ENCODE assay signal across 8 mouse cellular contexts in the genomic region with DNA sequence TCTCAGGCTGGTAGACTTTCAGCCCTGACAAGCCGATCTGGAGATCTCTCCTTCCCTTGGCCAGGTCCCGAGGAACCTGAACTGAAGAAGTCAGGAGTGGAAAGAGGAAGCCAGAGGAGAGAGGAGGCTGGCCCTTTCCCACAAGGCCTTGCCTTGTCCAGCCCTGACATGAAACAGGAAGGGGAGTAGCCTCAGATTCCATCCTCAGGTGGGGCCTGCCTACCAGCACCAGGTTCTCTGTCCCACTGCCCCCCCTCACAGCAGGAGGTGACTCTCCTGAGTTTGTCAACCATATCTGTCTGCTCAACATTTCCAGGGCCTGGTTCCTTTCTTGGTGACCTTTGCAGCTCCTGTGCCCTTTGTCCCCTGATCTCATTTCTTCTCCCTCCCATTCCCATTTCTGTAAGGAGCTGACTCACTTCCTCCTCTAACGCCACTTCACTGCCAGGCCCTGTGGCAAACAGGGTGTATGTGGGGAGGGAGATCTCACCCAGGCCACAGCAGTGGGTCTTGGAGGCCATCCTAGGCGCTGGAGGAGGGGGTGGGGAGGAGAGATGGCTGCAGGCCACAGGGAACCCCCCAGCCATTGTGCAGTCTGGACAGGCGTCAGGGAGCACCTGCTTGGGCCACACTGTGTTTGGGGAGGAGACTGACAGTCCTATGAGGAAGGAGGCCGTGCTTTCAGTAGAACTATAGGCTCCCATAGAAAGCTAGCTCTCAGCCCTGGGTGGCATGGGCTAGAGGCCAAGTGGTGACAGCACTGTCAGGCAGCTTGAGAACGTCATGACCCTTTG. TPM values are rescaled to one million over a fixed set of nuclear protein-coding genes. Genes with fewer than 3 reads are reported as not detected.
DNase-seq lines count a peak whose midpoint lies in the region; ATAC-seq and TF ChIP-seq lines count a peak whose summit lies in the region.
"Had no signal": no experiment of that assay in that cellular context is flagged by ENCODE, and none has a peak within 500 bp of the region (broad histone marks: within the 10 kb centered on the region; RNA-seq: fewer than 3 reads in every experiment).

No protein-coding gene starts in this region.

- TF ChIP-seq CTCF in midbrain, postnatal 0 days (IDR thresholded peaks at IDR 0.05) = no peak

- H3K27me3 ChIP-seq in embryonic facial prominence, embryonic 10.5 days (replicated peaks; ENCODE audit: low read depth, poor library complexity, severe bottlenecking) = no peaks in the 10 kb centered on the region
- H3K27me3 ChIP-seq in hindbrain, embryonic 11.5 days (ENCODE audit: control insufficient read depth, insufficient read depth, low read length) = no peaks in the 10 kb centered on the region
- no peaks in the 10 kb centered on the region for H3K27me3 ChIP-seq in limb, embryonic 13.5 days
- no peaks in the 10 kb centered on the region for H3K27me3 ChIP-seq in midbrain, postnatal 0 days (ENCODE audit: insufficient read depth, low read length)

- no peaks in the 10 kb centered on the region for H3K9me3 ChIP-seq in embryonic facial prominence, embryonic 10.5 days
- no peaks in the 10 kb centered on the region for H3K9me3 ChIP-seq in hindbrain, embryonic 11.5 days (ENCODE audit: control insufficient read depth, low read length)
- H3K9me3 ChIP-seq in limb, embryonic 13.5 days = no peaks in the 10 kb centered on the region
- no peaks in the 10 kb centered on the region for H3K9me3 ChIP-seq in midbrain, postnatal 0 days (ENCODE audit: low read length)

- no peak for ATAC-seq in hindbrain, embryonic 11.5 days (ENCODE audit: low FRiP score)
- no peak for ATAC-seq in limb, embryonic 13.5 days (ENCODE audit: low FRiP score, low read depth)
- ATAC-seq in midbrain, postnatal 0 days (ENCODE audit: low FRiP score) = 0 out of 2 replicates have a peak, but pooled peaks have one; percentile 27

- peak; percentile 66 for DNase-seq in 3T3-L1 (ENCODE audit: low read depth, low spot score)
- peak; percentile 89 for DNase-seq in ES-CJ7 (ENCODE audit: low read depth, low spot score)
- DNase-seq in embryonic facial prominence, embryonic 10.5 days (ENCODE audit: low spot score) = no peak
- DNase-seq in hindbrain, embryonic 11.5 days (ENCODE audit: low spot score) = no peak
- no peak for DNase-seq in midbrain, postnatal 0 days (ENCODE audit: low spot score)
- DNase-seq in thymus, postnatal 14 days = no peak

- peak overlapping the region; percentile 28; the same call in 1 of the 2 replicates for H3K4me3 ChIP-seq in embryonic facial prominence, embryonic 10.5 days
- no peak overlapping the region for H3K4me3 ChIP-seq in hindbrain, embryonic 11.5 days (ENCODE audit: low read depth, low read length)
- H3K4me3 ChIP-seq in limb, embryonic 13.5 days = no peak overlapping the region
- H3K4me3 ChIP-seq in midbrain, postnatal 0 days (ENCODE audit: low read depth, low read length) = no peak overlapping the region

- H3K9ac ChIP-seq in hindbrain, embryonic 11.5 days (ENCODE audit: low read depth, low read length) = no peak overlapping the region
- peak overlapping the region; percentile 39 for H3K9ac ChIP-seq in limb, embryonic 13.5 days
- H3K9ac ChIP-seq in midbrain, postnatal 0 days (replicated peaks; ENCODE audit: low read length, poor library complexity, severe bottlenecking) = 0 out of 2 replicates have a peak overlapping the region, but pooled peaks have one; percentile 8

- peaks cover 5% of the 10 kb centered on the region; the same call in 1 of the 2 replicates for H3K36me3 ChIP-seq in embryonic facial prominence, embryonic 10.5 days (replicated peaks)
- H3K36me3 ChIP-seq in hindbrain, embryonic 11.5 days (ENCODE audit: control insufficient read depth, insufficient read depth, low read length) = no peaks in the 10 kb centered on the region
- peaks cover 8% of the 10 kb centered on the region for H3K36me3 ChIP-seq in limb, embryonic 13.5 days
- H3K36me3 ChIP-seq in midbrain, postnatal 0 days (ENCODE audit: insufficient read depth, low read length) = peaks cover 3% of the 10 kb centered on the region; the same call in 1 of the 2 replicates

- peaks cover 48% of the 10 kb centered on the region for H3K4me1 ChIP-seq in embryonic facial prominence, embryonic 10.5 days
- peaks cover 8% of the 10 kb centered on the region for H3K4me1 ChIP-seq in hindbrain, embryonic 11.5 days (replicated peaks; ENCODE audit: control insufficient read depth, insufficient read depth, low read length)
- peaks cover 57% of the 10 kb centered on the region for H3K4me1 ChIP-seq in limb, embryonic 13.5 days
- H3K4me1 ChIP-seq in midbrain, postnatal 0 days (ENCODE audit: insufficient read depth, low read length) = 0 out of 2 replicates have a peak, but pooled peaks cover 11% of the 10 kb centered on the region

- WGBS in embryonic facial prominence, embryonic 10.5 days = 63% methylated on average over 7 of the region's 7 CpGs
- 54% methylated on average over 7 of the region's 7 CpGs for WGBS in hindbrain, embryonic 11.5 days
- WGBS in limb, embryonic 13.5 days = 58% methylated on average over 7 of the region's 7 CpGs
- WGBS in midbrain, postnatal 0 days = 41% methylated on average over 7 of the region's 7 CpGs

- H3K4me2 ChIP-seq in hindbrain, embryonic 11.5 days (replicated peaks; ENCODE audit: low read depth, low read length) = no peak overlapping the region
- 0 out of 2 replicates have a peak overlapping the region, but pooled peaks have one; percentile 16 for H3K4me2 ChIP-seq in limb, embryonic 13.5 days (replicated peaks)
- no peak overlapping the region for H3K4me2 ChIP-seq in midbrain, postnatal 0 days (ENCODE audit: low read depth, low read length, poor library complexity, severe bottlenecking)

- peak overlapping the region; percentile 78 for H3K27ac ChIP-seq in embryonic facial prominence, embryonic 10.5 days (replicated peaks)
- H3K27ac ChIP-seq in hindbrain, embryonic 11.5 days (ENCODE audit: low read depth, low read length) = peak overlapping the region; percentile 47; the same call in 1 of the 2 replicates
- peak overlapping the region; percentile 87 for H3K27ac ChIP-seq in limb, embryonic 13.5 days
- peak overlapping the region; percentile 1; the same call in 1 of the 2 replicates for H3K27ac ChIP-seq in midbrain, postnatal 0 days (ENCODE audit: low read depth, low read length)

RNA-seq across cellular contexts. Expression of a gene that starts 1.6 kb away (rescaled TPM):
- 1.3 and 1.6 TPM in 2 replicates for polyA plus RNA-seq in embryonic facial prominence, embryonic 10.5 days (2016; fragmentation: Nextera tagmentation; extraction: Ambion mirVana)
- polyA plus RNA-seq in hindbrain, embryonic 11.5 days (2014; fragmentation: Nextera tagmentation; extraction: Ambion mirVana) = 0.74 and 0.96 TPM in 2 replicates
- polyA plus RNA-seq in limb, embryonic 13.5 days (2015; fragmentation: Nextera tagmentation; extraction: Ambion mirVana) = 1.8 and 2.4 TPM in 2 replicates
- not detected in 2 replicates for total RNA-seq in midbrain, postnatal 0 days (2014; rRNA removed)
- 0.44 and 1.0 TPM in 2 replicates for polyA plus RNA-seq in midbrain, postnatal 0 days (2015; fragmentation: Nextera tagmentation; extraction: Ambion mirVana)
- total RNA-seq: heart, postnatal 14 days had no signal

RNA-seq across cellular contexts. Expression of a gene that starts 22.9 kb away (rescaled TPM):
- polyA plus RNA-seq in embryonic facial prominence, embryonic 10.5 days (2016; fragmentation: Nextera tagmentation; extraction: Ambion mirVana) = 25.7 and 27.2 TPM in 2 replicates
- polyA plus RNA-seq in hindbrain, embryonic 11.5 days (2014; fragmentation: Nextera tagmentation; extraction: Ambion mirVana) = 22.7 and 29.2 TPM in 2 replicates
- polyA plus RNA-seq in limb, embryonic 13.5 days (2015; fragmentation: Nextera tagmentation; extraction: Ambion mirVana) = 33.7 and 40.5 TPM in 2 replicates
- total RNA-seq in midbrain, postnatal 0 days (2014; rRNA removed) = 74.2 and 82.0 TPM in 2 replicates
- 30.4 and 35.0 TPM in 2 replicates for polyA plus RNA-seq in midbrain, postnatal 0 days (2015; fragmentation: Nextera tagmentation; extraction: Ambion mirVana)

Comparison
In these comparisons a context has a peak if more than half of its experiments do, and no peak if none do; other contexts are left out.
1. DNase-seq: peak in 3T3-L1 (single experiment) and ES-CJ7 (single experiment); none in embryonic facial prominence, embryonic 10.5 days (single experiment), hindbrain, embryonic 11.5 days (single experiment), midbrain, postnatal 0 days (single experiment) and thymus, postnatal 14 days (single experiment).
2. H3K27ac ChIP-seq: peak in every context shown above with its lines; median percentile 87 in limb, embryonic 13.5 days; 78 in embryonic facial prominence, embryonic 10.5 days; 47 in hindbrain, embryonic 11.5 days; 1 in midbrain, postnatal 0 days.